Mouse (Mus musculus) CH12.LX (cell line): ENCODE measurements around the gene Sergef.

ENCODE experiments used
- CHD2 ChIP-seq: IDR thresholded peaks from 2 replicates; pipeline ENCODE4 v1.6.1; 2011; ENCODE audit warnings: low read length, improper control_type of control experiment
- CTCF ChIP-seq, 2 experiments: IDR thresholded peaks in 1 of 2; conservative IDR thresholded peaks in 1 of 2; 2 replicates each; pipeline ENCODE4 v1.5.1; 2011 to 2012; ENCODE audit warnings: low read depth in 2 of 2, low read length in 2 of 2, improper control_type of control experiment in 1 of 2, inconsistent platforms in 1 of 2, mild to moderate bottlenecking in 1 of 2, moderate library complexity in 1 of 2
- MAFK ChIP-seq: IDR thresholded peaks from 2 replicates; pipeline ENCODE4 v1.6.1; 2011; ENCODE audit warnings: low read length, improper control_type of control experiment; ENCODE audit not compliant: insufficient replicate concordance
- RCOR1 ChIP-seq: conservative IDR thresholded peaks from 2 replicates; pipeline ENCODE4 v1.6.1; 2012; ENCODE audit warnings: low read depth, mild to moderate bottlenecking, inconsistent platforms, low read length, improper control_type of control experiment
- USF2 ChIP-seq: conservative IDR thresholded peaks from 2 replicates; pipeline ENCODE4 v1.6.1; 2011; ENCODE audit warnings: low read depth, low read length, improper control_type of control experiment
- ZC3H11A ChIP-seq: IDR thresholded peaks from 2 replicates; pipeline ENCODE4 v1.6.1; 2012; ENCODE audit warnings: low read depth, mild to moderate bottlenecking, inconsistent platforms, low read length, improper control_type of control experiment
- ZKSCAN1 ChIP-seq: IDR thresholded peaks from 2 replicates; pipeline ENCODE4 v1.6.1; 2012; ENCODE audit warnings: low read depth, inconsistent platforms, low read length, improper control_type of control experiment, borderline replicate concordance
- ZMIZ1 ChIP-seq: IDR thresholded peaks from 2 replicates; pipeline ENCODE4 v1.6.1; 2012; ENCODE audit warnings: low read depth, mild to moderate bottlenecking, inconsistent platforms, low read length, improper control_type of control experiment
- ZNF384 ChIP-seq: IDR thresholded peaks from 2 replicates; pipeline ENCODE4 v1.6.1; 2012; ENCODE audit warnings: low read depth, low read length, improper control_type of control experiment, inconsistent platforms

DNA sequence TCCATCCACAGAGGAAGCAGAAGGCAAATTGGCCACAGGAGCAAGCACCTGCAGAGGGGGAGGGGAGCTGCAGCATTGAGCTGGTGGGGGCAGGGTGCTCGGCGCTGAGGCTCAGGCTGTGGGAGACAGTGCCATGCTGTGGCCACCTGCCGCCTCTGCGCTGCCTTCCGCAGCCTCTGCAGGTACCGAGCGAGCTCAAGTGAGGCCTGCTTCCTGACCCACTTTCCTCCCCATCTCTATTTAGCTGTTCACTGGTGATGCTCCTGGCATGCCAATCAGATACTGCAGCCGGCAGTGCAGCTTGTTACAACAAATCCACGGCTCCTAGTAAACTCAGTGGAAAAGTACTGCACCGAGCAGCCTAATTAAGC, 104.2 kb downstream of the Sergef start:
- TF ChIP-seq RCOR1 (no peak), CTCF (conservative IDR thresholded peaks at IDR 0.05 in 1 of 2, IDR thresholded peaks at IDR 0.05 in 1 of 2; ENCODE audit: low read depth in 2 of 2, low read length in 2 of 2) (peak in 1 of 2 experiments; percentile 68; a peak in 2 of 4 replicates), USF2 (no peak), CHD2 (peak; percentile 97), MAFK (no peak), ZKSCAN1 (no peak), ZMIZ1 (no peak), ZC3H11A (no peak), ZNF384 (no peak)
